Mouse (Mus musculus) heart, embryonic 13.5 days (tissue): ENCODE results near the gene Vdr. TPM values are rescaled to one million over a fixed set of nuclear protein-coding genes. Genes with fewer than 3 reads are reported as not detected.

Source experiments
- ATAC-seq: fragments of 200-750 bp; cut with Nextera tagmentation; 2 replicates; pipeline ENCODE4 v1.8.0; 2017; ENCODE audit warnings: moderate TSS enrichment; ENCODE audit not compliant: insufficient number of reproducible peaks, low FRiP score, low TSS enrichment; ENCODE audit errors: extremely low read depth
- H3K27ac ChIP-seq: fragments of 300-500 bp; sonication (generic); replicated peaks from 2 replicates; pipeline ENCODE4 v1.5.1; 2015; ENCODE audit warnings: moderate library complexity, mild to moderate bottlenecking, inconsistent platforms
- H3K27me3 ChIP-seq: fragments of 300-500 bp; sonication (generic); replicated peaks from 2 replicates; pipeline ENCODE4 v1.6.1; 2015; ENCODE audit warnings: mild to moderate bottlenecking, inconsistent platforms
- H3K36me3 ChIP-seq: fragments of 300-500 bp; sonication (generic); 2 replicates; pipeline ENCODE4 v1.6.1; 2015; ENCODE audit warnings: mild to moderate bottlenecking, inconsistent platforms
- H3K4me1 ChIP-seq: fragments of 300-500 bp; sonication (generic); 2 replicates; pipeline ENCODE4 v1.6.1; 2015; ENCODE audit warnings: inconsistent platforms
- H3K4me2 ChIP-seq: fragments of 300-500 bp; sonication (generic); 2 replicates; pipeline ENCODE4 v1.6.1; 2015; ENCODE audit warnings: inconsistent platforms, mild to moderate bottlenecking, moderate library complexity
- H3K4me3 ChIP-seq: fragments of 300-500 bp; sonication (generic); 2 replicates; pipeline ENCODE4 v1.5.1; 2015; ENCODE audit warnings: moderate library complexity, mild to moderate bottlenecking, inconsistent platforms
- H3K9ac ChIP-seq: fragments of 300-500 bp; sonication (generic); 2 replicates; pipeline ENCODE4 v1.6.1; 2015; ENCODE audit warnings: inconsistent platforms, mild to moderate bottlenecking, moderate library complexity
- H3K9me3 ChIP-seq: fragments of 300-500 bp; sonication (generic); 2 replicates; pipeline ENCODE4 v1.6.1; 2016; ENCODE audit warnings: inconsistent platforms
- WGBS: fragments of 180-500 bp; shearing (Covaris S2); methylation state at CpG from one replicate; pipeline ENCODE4 v1.1.7; 2015; ENCODE audit warnings: mixed read lengths; 5-methylcytosine and 5-hydroxymethylcytosine counted together
- polyA plus RNA-seq: library from polyadenylated mRNA; unstranded; fragments of >200 nt; fragmentation: Nextera tagmentation; extraction: Ambion mirVana; gene quantifications from 2 replicates; pipeline ENCODE4 v1.2.1, GENCODE M21; 2015

Vdr gene
- polyA plus RNA-seq, 1 experiment from 2014 or later = 1.1 TPM

DNA sequence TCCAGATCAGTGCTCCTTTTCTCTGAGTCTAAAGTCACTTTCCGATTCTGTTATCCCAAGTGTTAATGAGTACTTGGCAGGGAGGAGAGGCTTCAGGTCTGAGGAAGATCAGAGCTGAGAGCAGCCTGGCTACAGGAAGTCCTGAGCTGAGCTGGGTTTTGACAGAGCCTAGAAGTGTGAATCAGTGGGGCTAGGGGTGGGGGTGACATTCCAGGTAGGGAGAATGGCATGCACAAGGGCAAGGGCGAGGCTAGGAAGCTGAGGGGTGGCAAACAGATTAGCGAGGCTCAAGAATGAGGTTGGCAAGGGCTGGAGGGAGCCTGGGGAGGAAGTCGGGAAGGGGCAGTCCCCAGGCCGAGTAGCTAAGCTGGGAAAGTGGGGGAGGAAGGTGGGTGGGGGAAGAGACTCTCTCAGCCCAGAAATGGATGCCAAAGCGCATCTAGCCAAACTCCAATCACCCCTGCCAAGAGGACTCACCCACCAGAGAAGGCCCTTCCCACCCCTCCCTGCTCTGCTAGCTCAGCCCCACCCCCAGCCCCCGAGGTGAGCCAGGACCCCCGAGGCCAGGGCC, 72.9 kb downstream of the Vdr start:
- Histone ChIP-seq H3K27me3 (peaks cover 3% of the 10 kb centered on the region; the same call in 1 of the 2 replicates), H3K4me2 (no peak overlapping the region), H3K4me1 (peaks cover 56% of the 10 kb centered on the region), H3K27ac (peak overlapping the region; percentile 65), H3K9ac (peak overlapping the region; percentile 59), H3K9me3 (no peaks in the 10 kb centered on the region), H3K4me3 (no peak overlapping the region), H3K36me3 (no peaks in the 10 kb centered on the region)
- no peak for ATAC-seq
- 8% methylated on average over 8 of the region's 8 CpGs for WGBS

DNA sequence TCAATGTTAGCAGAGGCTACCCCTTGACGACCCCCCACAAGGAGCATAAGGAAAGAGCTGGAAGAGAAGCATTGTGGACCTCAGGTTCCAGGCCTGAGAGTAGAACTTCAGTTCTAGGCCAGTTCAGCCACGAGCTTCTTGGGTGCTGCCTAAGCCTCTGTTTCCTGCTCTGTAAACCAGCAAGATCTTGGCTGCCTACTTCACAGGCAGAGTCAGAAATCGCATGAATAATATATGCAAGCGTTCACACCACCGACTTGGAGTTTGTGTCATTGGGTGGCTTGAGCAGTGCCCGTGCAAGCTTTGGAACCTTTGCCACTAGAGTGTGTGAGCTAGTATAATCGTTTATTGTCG, 73.6 kb downstream of the Vdr start:
- H3K9ac ChIP-seq = 0 out of 2 replicates have a peak overlapping the region, but pooled peaks have one; percentile 59
- peak overlapping the region; percentile 65; the same call in 1 of the 2 replicates for H3K27ac ChIP-seq
- no peaks in the 10 kb centered on the region for H3K36me3 ChIP-seq
- peaks cover 63% of the 10 kb centered on the region for H3K4me1 ChIP-seq
- H3K4me2 ChIP-seq = no peak overlapping the region
- peaks cover 3% of the 10 kb centered on the region; the same call in 1 of the 2 replicates for H3K27me3 ChIP-seq
- no peak overlapping the region for H3K4me3 ChIP-seq
- 55% methylated on average over 8 of the region's 8 CpGs for WGBS
- ATAC-seq = no peak
- no peaks in the 10 kb centered on the region for H3K9me3 ChIP-seq

DNA sequence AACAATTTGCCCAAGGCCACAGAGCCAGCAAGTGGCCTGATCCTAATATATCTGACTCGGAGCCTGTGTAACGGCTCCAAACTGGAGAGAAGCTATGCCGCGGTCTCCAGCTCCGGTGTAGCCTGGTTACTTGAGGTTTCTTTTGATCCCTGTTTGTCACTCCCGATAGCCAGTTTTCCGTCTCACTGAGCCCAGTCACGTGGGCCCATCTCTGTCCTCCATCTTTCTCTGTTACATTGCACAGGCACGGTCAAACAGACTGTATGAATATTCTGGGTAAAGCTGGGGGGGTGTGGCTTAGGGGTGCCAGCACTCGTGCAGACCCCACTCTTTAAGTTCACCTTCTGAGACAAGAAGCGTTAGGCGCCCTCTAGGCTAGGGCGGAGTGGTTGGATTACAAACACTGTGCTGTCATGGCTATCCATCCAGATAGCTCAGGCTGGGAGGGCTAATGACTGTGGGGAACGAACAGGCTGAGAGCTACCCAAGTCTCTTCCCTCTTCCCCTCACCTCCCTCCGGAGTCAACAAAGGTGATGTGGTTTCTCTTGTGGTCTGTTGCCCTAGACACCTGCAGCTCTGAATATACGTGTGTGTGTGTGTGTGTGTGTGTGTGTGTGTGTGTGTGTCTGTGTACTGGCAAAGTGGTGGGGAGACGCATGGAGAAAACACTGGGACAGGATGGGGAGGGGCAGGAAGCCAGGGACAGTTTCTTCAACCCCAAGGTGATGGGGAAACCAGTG, 74.1 kb downstream of the Vdr start:
- ATAC-seq = no peak
- 47% methylated on average over 17 of the region's 17 CpGs for WGBS
- 0 out of 2 replicates have a peak overlapping the region, but pooled peaks have one; percentile 12 for H3K4me2 ChIP-seq
- H3K4me1 ChIP-seq = peaks cover 66% of the 10 kb centered on the region
- H3K4me3 ChIP-seq = no peak overlapping the region
- no peak overlapping the region for H3K9ac ChIP-seq
- H3K27ac ChIP-seq = 0 out of 2 replicates have a peak overlapping the region, but pooled peaks have one; percentile 65
- no peaks in the 10 kb centered on the region for H3K36me3 ChIP-seq
- H3K27me3 ChIP-seq = peaks cover 3% of the 10 kb centered on the region; the same call in 1 of the 2 replicates
- no peaks in the 10 kb centered on the region for H3K9me3 ChIP-seq

DNA sequence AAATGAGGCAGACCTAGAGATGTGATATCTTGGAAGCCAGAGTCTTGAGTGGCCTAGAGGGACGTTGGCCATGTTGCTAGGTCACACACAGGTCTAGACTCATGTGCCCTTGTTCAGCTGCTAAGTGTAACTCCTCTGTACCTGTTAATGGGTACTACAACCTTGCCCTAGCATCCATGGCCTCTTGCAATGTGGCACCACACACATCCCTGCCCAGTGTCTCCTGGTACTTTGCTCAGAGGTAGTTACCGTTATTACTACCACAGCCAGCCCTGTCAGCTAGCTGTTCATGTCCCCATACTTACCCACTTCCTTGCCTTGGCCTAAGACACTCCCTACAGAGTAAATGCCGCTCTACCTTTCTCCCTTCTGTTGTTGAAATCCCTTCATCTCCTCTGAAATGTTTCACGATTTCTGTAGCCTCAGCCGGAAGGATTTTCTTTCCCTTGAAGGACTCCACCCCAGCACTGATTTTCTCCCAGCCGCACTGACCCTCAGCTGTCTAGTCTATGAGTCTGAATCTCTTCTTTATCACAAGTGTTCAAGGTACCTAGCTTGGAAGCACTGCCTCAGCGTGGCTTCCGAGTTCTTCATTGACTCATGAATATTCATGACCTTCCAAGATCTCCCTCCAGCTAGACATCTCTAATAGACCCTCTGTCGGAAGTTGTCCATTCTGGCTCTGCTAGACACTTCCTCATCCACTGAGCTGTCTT, 77.5 kb downstream of the Vdr start:
- ATAC-seq = no peak
- Histone ChIP-seq H3K36me3 (no peaks in the 10 kb centered on the region), H3K27ac (peak overlapping the region; percentile 98), H3K9ac (no peak overlapping the region), H3K4me3 (0 out of 2 replicates have a peak overlapping the region, but pooled peaks have one; percentile 88), H3K4me2 (no peak overlapping the region; the same call in 1 of the 2 replicates), H3K27me3 (peaks cover 3% of the 10 kb centered on the region; the same call in 1 of the 2 replicates), H3K4me1 (peaks cover 66% of the 10 kb centered on the region), H3K9me3 (no peaks in the 10 kb centered on the region)
- 56% methylated on average over 9 of the region's 9 CpGs for WGBS

DNA sequence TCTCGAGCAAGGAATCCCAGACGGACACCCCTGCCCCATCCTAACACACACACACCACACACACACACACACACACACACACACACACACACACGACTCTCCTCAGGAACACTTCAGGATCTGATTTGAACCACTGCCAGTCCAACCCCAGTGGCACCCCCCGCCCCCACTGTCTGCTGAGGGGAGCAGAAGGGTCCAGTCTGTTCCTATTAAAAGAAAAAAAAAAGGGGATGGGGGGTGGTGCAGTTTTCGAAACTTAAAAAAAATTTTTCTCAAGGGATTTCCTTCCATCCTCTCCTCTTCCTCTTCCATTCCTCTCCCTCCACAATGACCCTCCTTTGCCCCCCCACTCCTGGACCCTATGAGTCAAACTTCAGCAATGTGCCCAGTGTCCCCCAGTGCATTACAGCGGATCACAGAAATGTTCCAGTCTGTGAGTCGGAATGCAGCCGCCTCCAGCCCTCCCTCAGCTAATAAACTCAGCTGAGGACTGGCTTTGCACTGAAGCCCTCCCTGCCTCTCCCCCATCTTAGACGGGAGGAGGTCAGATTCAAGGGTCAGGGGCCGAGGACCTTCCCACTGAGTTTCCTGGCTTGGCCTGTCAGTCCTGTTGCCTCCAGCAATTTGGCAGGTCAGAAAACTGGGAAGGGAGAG, 78.3 kb downstream of the Vdr start:
- peak; percentile 15; the same call in 1 of the 2 replicates for ATAC-seq
- 10% methylated on average over 10 of the region's 10 CpGs for WGBS
- H3K9me3 ChIP-seq = no peaks in the 10 kb centered on the region
- peak overlapping the region; percentile 88 for H3K4me3 ChIP-seq
- peak overlapping the region; percentile 98 for H3K27ac ChIP-seq
- no peaks in the 10 kb centered on the region for H3K36me3 ChIP-seq
- peaks cover 63% of the 10 kb centered on the region for H3K4me1 ChIP-seq
- peak overlapping the region; percentile 100 for H3K9ac ChIP-seq
- H3K27me3 ChIP-seq = peaks cover 3% of the 10 kb centered on the region; the same call in 1 of the 2 replicates
- H3K4me2 ChIP-seq = peak overlapping the region; percentile 84

DNA sequence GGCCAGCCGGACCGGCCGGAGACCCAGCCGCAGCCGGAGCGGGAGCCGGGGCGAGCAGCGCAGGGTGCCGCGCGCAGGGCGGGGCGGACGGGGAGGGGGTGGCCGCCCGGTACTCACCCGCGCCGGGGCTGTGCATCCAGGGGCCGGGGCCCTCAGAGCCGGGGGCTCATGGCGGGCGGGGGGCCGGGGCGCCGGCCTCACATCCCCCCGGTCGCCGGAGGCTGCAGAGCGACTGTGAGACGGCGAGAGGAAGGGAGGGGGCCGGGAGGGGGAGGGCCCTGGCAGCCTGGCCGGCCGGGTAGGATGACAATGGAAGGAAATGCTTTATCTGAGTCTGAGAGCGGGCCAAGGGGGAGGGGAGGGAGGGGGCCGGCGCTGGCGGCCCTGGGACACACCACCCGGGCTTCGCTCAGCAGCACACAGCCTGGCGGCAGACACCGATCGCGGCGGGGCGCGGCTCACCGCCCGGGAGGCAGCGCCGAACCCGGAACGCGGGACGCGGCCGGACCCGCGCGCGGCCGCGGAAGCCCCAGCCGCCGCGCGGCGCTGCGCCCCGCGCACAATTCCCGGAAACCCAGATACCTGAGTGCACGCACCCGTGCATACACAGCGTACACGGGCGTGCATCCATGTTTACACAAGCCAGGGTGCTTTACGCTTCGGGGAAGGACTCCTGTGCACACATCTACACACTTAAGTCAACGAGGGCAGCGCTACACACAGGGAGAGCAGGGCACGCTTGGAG, 79.0 kb downstream of the Vdr start:
- H3K27ac ChIP-seq = peak overlapping the region; percentile 98
- no peaks in the 10 kb centered on the region for H3K9me3 ChIP-seq
- H3K4me2 ChIP-seq = peak overlapping the region; percentile 84
- H3K4me1 ChIP-seq = peaks cover 62% of the 10 kb centered on the region
- ATAC-seq = peak; percentile 66
- peak overlapping the region; percentile 88 for H3K4me3 ChIP-seq
- peaks cover 3% of the 10 kb centered on the region; the same call in 1 of the 2 replicates for H3K27me3 ChIP-seq
- 0 out of 2 replicates have a peak, but pooled peaks cover 5% of the 10 kb centered on the region for H3K36me3 ChIP-seq
- peak overlapping the region; percentile 100 for H3K9ac ChIP-seq
- under 1% methylated on average over 59 of the region's 84 CpGs for WGBS

DNA sequence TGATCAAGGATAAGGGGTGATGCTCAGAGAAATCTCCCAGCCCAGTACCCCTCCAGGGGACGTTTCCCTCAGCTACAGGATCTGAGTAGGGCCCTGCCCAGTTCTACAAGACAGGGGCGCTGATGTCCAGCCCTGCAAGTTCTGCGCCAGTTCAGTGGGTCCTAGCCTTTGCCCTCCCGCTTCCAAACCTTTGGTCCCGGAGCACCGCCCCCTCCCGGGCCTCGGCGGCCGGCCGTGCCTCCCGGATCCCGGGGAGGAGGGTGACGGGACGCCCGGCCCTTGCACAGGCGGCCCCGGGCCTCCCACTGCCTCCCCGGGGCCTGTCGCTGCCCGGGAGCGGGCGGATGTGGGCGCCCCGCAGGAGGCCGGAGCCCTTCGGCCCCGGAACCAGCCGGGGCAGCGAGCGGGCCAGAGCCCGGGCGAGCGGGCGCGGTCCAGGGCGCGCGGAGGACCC, 79.6 kb downstream of the Vdr start:
- H3K27ac ChIP-seq = peak overlapping the region; percentile 98
- H3K9ac ChIP-seq = peak overlapping the region; percentile 100
- H3K36me3 ChIP-seq = 0 out of 2 replicates have a peak, but pooled peaks cover 10% of the 10 kb centered on the region
- peak overlapping the region; percentile 84 for H3K4me2 ChIP-seq
- WGBS = under 1% methylated on average over 35 of the region's 39 CpGs
- H3K27me3 ChIP-seq = peaks cover 3% of the 10 kb centered on the region; the same call in 1 of the 2 replicates
- H3K4me3 ChIP-seq = peak overlapping the region; percentile 88
- peaks cover 64% of the 10 kb centered on the region for H3K4me1 ChIP-seq
- H3K9me3 ChIP-seq = no peaks in the 10 kb centered on the region
- ATAC-seq = peak; percentile 4; the same call in 1 of the 2 replicates

DNA sequence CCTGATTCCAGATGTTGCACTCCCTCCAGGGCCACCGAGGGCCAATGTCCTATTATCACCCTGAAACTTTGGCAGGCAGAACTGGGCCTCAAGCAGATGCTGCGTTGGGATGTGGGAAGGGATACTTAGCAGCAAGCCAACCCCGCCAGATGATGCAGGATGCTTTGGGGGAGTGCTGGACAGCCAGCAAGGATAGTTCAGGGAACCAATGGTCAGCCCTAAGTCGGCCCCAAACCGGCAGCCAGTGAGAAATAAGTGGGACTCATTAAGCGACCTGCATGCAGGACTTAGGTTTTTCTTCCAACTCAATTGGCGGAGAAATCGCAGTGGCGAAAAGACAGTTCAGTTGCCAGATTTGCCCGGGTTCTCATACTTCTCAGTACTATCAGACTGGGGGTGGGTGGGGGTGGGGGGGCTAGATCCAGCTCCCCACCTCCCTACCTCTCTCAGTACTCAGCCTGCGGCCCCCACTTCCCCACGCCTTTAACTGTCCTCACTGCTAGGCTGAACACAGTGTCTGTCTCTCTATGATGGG, 80.1 kb downstream of the Vdr start:
- no peaks in the 10 kb centered on the region for H3K9me3 ChIP-seq
- H3K27me3 ChIP-seq = peaks cover 3% of the 10 kb centered on the region; the same call in 1 of the 2 replicates
- H3K4me2 ChIP-seq = peak overlapping the region; percentile 84
- 19% methylated on average over 12 of the region's 12 CpGs for WGBS
- no peak for ATAC-seq
- H3K4me1 ChIP-seq = peaks cover 68% of the 10 kb centered on the region
- H3K36me3 ChIP-seq = 0 out of 2 replicates have a peak, but pooled peaks cover 10% of the 10 kb centered on the region
- peak overlapping the region; percentile 88 for H3K4me3 ChIP-seq
- peak overlapping the region; percentile 100 for H3K9ac ChIP-seq
- peak overlapping the region; percentile 98 for H3K27ac ChIP-seq

DNA sequence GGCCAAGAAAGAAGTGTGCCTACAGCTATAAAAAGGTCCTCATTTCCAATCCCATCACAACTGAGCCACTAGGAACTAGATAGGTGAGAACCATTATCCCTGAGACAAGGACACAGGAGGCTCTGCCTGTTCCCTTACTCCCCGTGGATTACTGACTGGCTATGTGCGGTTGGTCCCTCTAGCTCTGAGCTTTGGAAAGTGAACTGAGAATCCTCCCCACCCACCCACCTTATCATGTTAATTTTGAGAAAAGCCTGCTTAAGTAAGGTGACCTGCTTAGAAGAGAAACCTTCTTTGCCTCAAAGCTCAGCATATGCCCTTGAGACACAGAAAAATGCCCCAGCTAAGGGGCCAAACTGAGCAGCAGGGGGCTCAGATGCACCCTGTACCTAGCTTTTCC, 81.0 kb downstream of the Vdr start:
- Histone ChIP-seq H3K9ac (peak overlapping the region; percentile 100), H3K27me3 (peaks cover 3% of the 10 kb centered on the region; the same call in 1 of the 2 replicates), H3K4me3 (peak overlapping the region; percentile 88), H3K9me3 (no peaks in the 10 kb centered on the region), H3K27ac (peak overlapping the region; percentile 98), H3K4me2 (peak overlapping the region; percentile 84), H3K4me1 (peaks cover 77% of the 10 kb centered on the region), H3K36me3 (0 out of 2 replicates have a peak, but pooled peaks cover 10% of the 10 kb centered on the region)
- ATAC-seq = no peak
- 59% methylated on average over 2 of the region's 2 CpGs for WGBS

DNA sequence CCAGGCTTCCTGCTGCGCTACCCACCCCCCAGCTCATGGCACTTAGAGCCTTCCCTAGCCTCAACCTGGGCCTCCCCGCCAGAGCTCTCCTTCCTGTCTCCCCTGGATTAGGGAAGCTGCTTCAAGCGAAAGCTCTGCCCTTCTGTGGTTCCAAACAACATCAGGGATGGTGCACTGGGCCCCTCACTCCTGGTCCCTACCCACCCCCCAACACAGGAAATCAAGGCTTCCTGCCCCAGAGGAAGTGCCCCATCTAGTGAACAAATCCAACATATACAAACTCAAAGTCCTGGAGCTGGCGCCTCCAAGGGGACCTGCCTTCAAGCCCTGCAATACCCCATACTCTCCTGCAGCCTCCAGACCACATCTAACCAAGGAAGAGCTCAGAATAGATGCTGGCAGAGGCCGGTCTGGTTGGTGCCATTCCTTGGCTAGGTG, 81.5 kb downstream of the Vdr start:
- 0 out of 2 replicates have a peak, but pooled peaks have one; percentile 3 for ATAC-seq
- H3K36me3 ChIP-seq = peaks cover 15% of the 10 kb centered on the region; the same call in 1 of the 2 replicates
- H3K27me3 ChIP-seq = peaks cover 3% of the 10 kb centered on the region; the same call in 1 of the 2 replicates
- H3K4me2 ChIP-seq = peak overlapping the region; percentile 84
- H3K27ac ChIP-seq = peak overlapping the region; percentile 98
- peak overlapping the region; percentile 100 for H3K9ac ChIP-seq
- peaks cover 82% of the 10 kb centered on the region for H3K4me1 ChIP-seq
- H3K4me3 ChIP-seq = peak overlapping the region; percentile 88
- WGBS = 50% methylated on average over 5 of the region's 5 CpGs
- H3K9me3 ChIP-seq = no peaks in the 10 kb centered on the region
